Mouse (Mus musculus): ENCODE measurements around the gene Chmp1a. TPM values are rescaled to one million over a fixed set of nuclear protein-coding genes. Genes with fewer than 3 reads are reported as not detected.

Chmp1a gene
- polyA plus RNA-seq, 1 experiment: 98.4 TPM

DNA sequence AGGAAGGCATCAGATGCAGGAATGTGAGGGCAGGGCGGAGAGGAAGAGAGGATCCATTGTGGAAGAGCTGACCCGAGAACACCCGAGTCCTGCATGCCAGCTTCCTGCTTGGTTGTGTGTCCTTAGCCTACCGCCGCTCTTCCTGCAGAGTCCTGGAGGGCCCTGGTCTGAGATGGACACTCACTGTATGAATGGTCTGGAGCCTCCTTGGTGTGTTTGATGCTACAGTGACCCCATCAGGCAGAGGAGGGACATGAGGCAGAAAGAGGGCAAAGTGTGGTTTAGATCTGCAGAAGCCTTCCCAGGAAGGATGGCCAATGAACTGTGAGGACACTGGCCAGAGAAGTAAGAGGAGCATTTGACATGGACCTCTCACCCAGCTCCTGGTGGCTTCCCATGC is 57.4 kb downstream of the Chmp1a start:
- peaks cover 4% of the 10 kb centered on the region for H3K4me1 ChIP-seq (ENCODE audit: control insufficient read depth, insufficient read depth, low read length)
- H3K27ac ChIP-seq (ENCODE audit: control insufficient read depth, insufficient read depth, low read depth, low read length): no peak overlapping the region
- H3K36me3 ChIP-seq (ENCODE audit: control insufficient read depth, insufficient read depth, low read length): no peaks in the 10 kb centered on the region
- no peaks in the 10 kb centered on the region for H3K27me3 ChIP-seq (ENCODE audit: control insufficient read depth, insufficient read depth, low read length)
- TF ChIP-seq CTCF (IDR thresholded peaks at IDR 0.05; ENCODE audit: control insufficient read depth, insufficient read depth, insufficient replicate concordance, low read depth, low read length) (peak; percentile 14; the same call in 1 of the 2 replicates), POLR2A (IDR thresholded peaks at IDR 0.05; ENCODE audit: control insufficient read depth, low read depth, low read length) (no peak)
- no peak overlapping the region for H3K4me3 ChIP-seq (ENCODE audit: control insufficient read depth, low read depth, low read length)

Other genes starting within 250 kb of the Chmp1a start
- 37.6 and 41.9 TPM in 2 replicates for gene Ankrd11, start 170.5 kb downstream of the Chmp1a start, polyA plus RNA-seq (2012; rRNA removed)
- gene Spg7, start 149.8 kb downstream of the Chmp1a start, polyA plus RNA-seq (2012; rRNA removed): 101 and 124 TPM in 2 replicates
- gene Rpl13, start 110.4 kb downstream of the Chmp1a start, polyA plus RNA-seq (2012; rRNA removed): 834 and 1,155 TPM in 2 replicates
- gene Cpne7, start 95.4 kb downstream of the Chmp1a start, polyA plus RNA-seq (2012; rRNA removed): 1.1 and 1.3 TPM in 2 replicates
- gene Sult5a1, start 54.4 kb downstream of the Chmp1a start, polyA plus RNA-seq (2012; rRNA removed): 3.8 and 5.2 TPM in 2 replicates
- gene Dpep1, start 26.5 kb downstream of the Chmp1a start, polyA plus RNA-seq (2012; rRNA removed): 9.6 and 10.5 TPM in 2 replicates
- gene Spata33, start 69 bp upstream of the Chmp1a start, polyA plus RNA-seq (2012; rRNA removed): 921 and 929 TPM in 2 replicates
- 62.0 and 65.4 TPM in 2 replicates for gene Cdk10, start 12.1 kb upstream of the Chmp1a start, polyA plus RNA-seq (2012; rRNA removed)
- 34.4 and 35.0 TPM in 2 replicates for gene Spata2l, start 23.5 kb upstream of the Chmp1a start, polyA plus RNA-seq (2012; rRNA removed)
- 7.9 and 8.3 TPM in 2 replicates for gene Zfp276, start 41.4 kb upstream of the Chmp1a start, polyA plus RNA-seq (2012; rRNA removed)
- 30.0 and 34.2 TPM in 2 replicates for gene Vps9d1, start 41.6 kb upstream of the Chmp1a start, polyA plus RNA-seq (2012; rRNA removed)
- 37.3 and 48.1 TPM in 2 replicates for gene Fanca, start 105.8 kb upstream of the Chmp1a start, polyA plus RNA-seq (2012; rRNA removed)
- 26.0 and 27.4 TPM in 2 replicates for gene Spire2, start 120.0 kb upstream of the Chmp1a start, polyA plus RNA-seq (2012; rRNA removed)
- gene Tcf25, start 161.0 kb upstream of the Chmp1a start, polyA plus RNA-seq (2012; rRNA removed): 39.4 and 41.8 TPM in 2 replicates
- gene Mc1r, start 194.3 kb upstream of the Chmp1a start, polyA plus RNA-seq (2012; rRNA removed): 0.02 and 0.15 TPM in 2 replicates
- gene Tubb3, start 198.7 kb upstream of the Chmp1a start, polyA plus RNA-seq (2012; rRNA removed): 43.5 and 48.7 TPM in 2 replicates
- gene Def8, start 210.8 kb upstream of the Chmp1a start, polyA plus RNA-seq (2012; rRNA removed): 3.5 and 3.7 TPM in 2 replicates

Data from testis, adult 2 months (tissue).